Mouse (Mus musculus): ENCODE measurements around the gene Hs6st1. TPM values are rescaled to one million over a fixed set of nuclear protein-coding genes. Genes with fewer than 3 reads are reported as not detected.

Hs6st1 gene
- polyA plus RNA-seq, 1 experiment from 2014 or later, result 13.2 TPM

- no peak overlapping the region for H3K4me2 ChIP-seq
- H3K9me3 ChIP-seq (replicated peaks), result no peaks in the 10 kb centered on the region
- peaks cover 73% of the 10 kb centered on the region for H3K4me1 ChIP-seq (replicated peaks)
- H3K4me3 ChIP-seq (replicated peaks), result no peak overlapping the region
- 87% methylated on average over 5 of the region's 5 CpGs for WGBS (ENCODE audit: insufficient replicate concordance)
- peaks cover 98% of the 10 kb centered on the region for H3K36me3 ChIP-seq (replicated peaks)
- H3K27me3 ChIP-seq, result no peaks in the 10 kb centered on the region
- no peak overlapping the region for H3K27ac ChIP-seq (replicated peaks)
- no peak for ATAC-seq (ENCODE audit: insufficient read depth)
- no peak overlapping the region for H3K9ac ChIP-seq
Measured at GRCm38 (mm10) chr1:36085069-36085468, 16.9 kb downstream of the Hs6st1 start.

- Histone ChIP-seq H3K4me3 (replicated peaks) (peak overlapping the region; percentile 5; the same call in 1 of the 2 replicates), H3K4me1 (replicated peaks) (peaks cover 86% of the 10 kb centered on the region), H3K9me3 (replicated peaks) (no peaks in the 10 kb centered on the region), H3K27ac (replicated peaks) (peak overlapping the region; percentile 98), H3K27me3 (no peaks in the 10 kb centered on the region), H3K4me2 (peak overlapping the region; percentile 69), H3K9ac (peak overlapping the region; percentile 71), H3K36me3 (replicated peaks) (peaks cover 85% of the 10 kb centered on the region)
- ATAC-seq (ENCODE audit: insufficient read depth), result no peak
- 39% methylated on average over 4 of the region's 4 CpGs for WGBS (ENCODE audit: insufficient replicate concordance)
Measured at GRCm38 (mm10) chr1:36088367-36088766, 20.2 kb downstream of the Hs6st1 start.

GRCm38 (mm10) chr1:36089481-36089880, 21.3 kb downstream of the Hs6st1 start:
- Histone ChIP-seq H3K4me2 (peak overlapping the region; percentile 69), H3K27ac (replicated peaks) (peak overlapping the region; percentile 98), H3K4me3 (replicated peaks) (no peak overlapping the region), H3K27me3 (no peaks in the 10 kb centered on the region), H3K4me1 (replicated peaks) (peaks cover 90% of the 10 kb centered on the region), H3K9me3 (replicated peaks) (no peaks in the 10 kb centered on the region), H3K36me3 (replicated peaks) (peaks cover 85% of the 10 kb centered on the region), H3K9ac (peak overlapping the region; percentile 71)
- ATAC-seq (ENCODE audit: insufficient read depth), result no peak
- WGBS (ENCODE audit: insufficient replicate concordance), result 53% methylated on average over 1 of the region's 1 CpGs

- peak; percentile 24 for ATAC-seq (ENCODE audit: insufficient read depth)
- WGBS (ENCODE audit: insufficient replicate concordance), result 52% methylated on average over 6 of the region's 6 CpGs
- Histone ChIP-seq H3K4me1 (replicated peaks) (peaks cover 96% of the 10 kb centered on the region), H3K9ac (peak overlapping the region; percentile 71), H3K27me3 (no peaks in the 10 kb centered on the region), H3K36me3 (replicated peaks) (peaks cover 83% of the 10 kb centered on the region), H3K27ac (replicated peaks) (peak overlapping the region; percentile 98), H3K9me3 (replicated peaks) (no peaks in the 10 kb centered on the region), H3K4me3 (replicated peaks) (peak overlapping the region; percentile 28), H3K4me2 (peak overlapping the region; percentile 69)
Measured at GRCm38 (mm10) chr1:36090011-36090721, 22.0 kb downstream of the Hs6st1 start.

GRCm38 (mm10) chr1:36090722-36091110, 22.5 kb downstream of the Hs6st1 start:
- peak overlapping the region; percentile 71 for H3K9ac ChIP-seq

GRCm38 (mm10) chr1:36091246-36091645, 23.0 kb downstream of the Hs6st1 start:
- Histone ChIP-seq H3K9me3 (replicated peaks) (no peaks in the 10 kb centered on the region), H3K27me3 (no peaks in the 10 kb centered on the region), H3K36me3 (replicated peaks) (peaks cover 83% of the 10 kb centered on the region), H3K4me2 (peak overlapping the region; percentile 69), H3K4me1 (replicated peaks) (peaks cover 100% of the 10 kb centered on the region), H3K4me3 (replicated peaks) (peak overlapping the region; percentile 28), H3K27ac (replicated peaks) (peak overlapping the region; percentile 98), H3K9ac (peak overlapping the region; percentile 71)
- WGBS (ENCODE audit: insufficient replicate concordance), result 22% methylated on average over 6 of the region's 6 CpGs
- ATAC-seq (ENCODE audit: insufficient read depth), result peak; percentile 81

More at GRCm38 (mm10) chr1:36090722-36091110, 22.5 kb downstream of the Hs6st1 start:
- ATAC-seq (ENCODE audit: insufficient read depth), result peak; percentile 75
- Histone ChIP-seq H3K4me2 (peak overlapping the region; percentile 69), H3K27me3 (no peaks in the 10 kb centered on the region), H3K36me3 (replicated peaks) (peaks cover 82% of the 10 kb centered on the region), H3K27ac (replicated peaks) (peak overlapping the region; percentile 98), H3K4me1 (replicated peaks) (peaks cover 97% of the 10 kb centered on the region), H3K9me3 (replicated peaks) (no peaks in the 10 kb centered on the region), H3K4me3 (replicated peaks) (peak overlapping the region; percentile 28)
- 31% methylated on average over 4 of the region's 4 CpGs for WGBS (ENCODE audit: insufficient replicate concordance)

- H3K27ac ChIP-seq (replicated peaks), result peak overlapping the region; percentile 97
- 95% methylated on average over 8 of the region's 8 CpGs for WGBS (ENCODE audit: insufficient replicate concordance)
- no peaks in the 10 kb centered on the region for H3K9me3 ChIP-seq (replicated peaks)
- no peak overlapping the region for H3K4me2 ChIP-seq
- H3K4me3 ChIP-seq (replicated peaks), result no peak overlapping the region
- H3K27me3 ChIP-seq, result no peaks in the 10 kb centered on the region
- no peak for ATAC-seq (ENCODE audit: insufficient read depth)
- H3K9ac ChIP-seq, result peak overlapping the region; percentile 54; the same call in 1 of the 2 replicates
- H3K4me1 ChIP-seq (replicated peaks), result peaks cover 99% of the 10 kb centered on the region
- peaks cover 78% of the 10 kb centered on the region for H3K36me3 ChIP-seq (replicated peaks)
Measured at GRCm38 (mm10) chr1:36093741-36094140, 25.5 kb downstream of the Hs6st1 start.

- peaks cover 78% of the 10 kb centered on the region for H3K36me3 ChIP-seq (replicated peaks)
- peaks cover 99% of the 10 kb centered on the region for H3K4me1 ChIP-seq (replicated peaks)
- H3K4me2 ChIP-seq, result peak overlapping the region; percentile 69
Measured at GRCm38 (mm10) chr1:36095423-36096272, 27.4 kb downstream of the Hs6st1 start.

GRCm38 (mm10) chr1:36098432-36098831, 30.2 kb downstream of the Hs6st1 start:
- Histone ChIP-seq H3K9ac (0 out of 2 replicates have a peak overlapping the region, but pooled peaks have one; percentile 10), H3K27me3 (no peaks in the 10 kb centered on the region), H3K27ac (replicated peaks) (peak overlapping the region; percentile 97), H3K4me3 (replicated peaks) (no peak overlapping the region), H3K4me2 (no peak overlapping the region), H3K4me1 (replicated peaks) (peaks cover 82% of the 10 kb centered on the region), H3K36me3 (replicated peaks) (peaks cover 91% of the 10 kb centered on the region), H3K9me3 (replicated peaks) (no peaks in the 10 kb centered on the region)
- ATAC-seq (ENCODE audit: insufficient read depth), result no peak
- 84% methylated on average over 4 of the region's 4 CpGs for WGBS (ENCODE audit: insufficient replicate concordance)

More at GRCm38 (mm10) chr1:36095423-36096272, 27.4 kb downstream of the Hs6st1 start:
- H3K27me3 ChIP-seq, result no peaks in the 10 kb centered on the region
- H3K9ac ChIP-seq, result peak overlapping the region; percentile 54
- peak; percentile 79 for ATAC-seq (ENCODE audit: insufficient read depth)
- H3K4me3 ChIP-seq (replicated peaks), result peak overlapping the region; percentile 32
- 45% methylated on average over 12 of the region's 12 CpGs for WGBS (ENCODE audit: insufficient replicate concordance)
- no peaks in the 10 kb centered on the region for H3K9me3 ChIP-seq (replicated peaks)
- H3K27ac ChIP-seq (replicated peaks), result peak overlapping the region; percentile 97

GRCm38 (mm10) chr1:36100371-36100770, 32.2 kb downstream of the Hs6st1 start:
- H3K27ac ChIP-seq (replicated peaks), result peak overlapping the region; percentile 97
- WGBS (ENCODE audit: insufficient replicate concordance), result 37% methylated on average over 3 of the region's 3 CpGs
- peaks cover 93% of the 10 kb centered on the region for H3K36me3 ChIP-seq (replicated peaks)

More at GRCm38 (mm10) chr1:36100371-36100770, 32.2 kb downstream of the Hs6st1 start:
- ATAC-seq (ENCODE audit: insufficient read depth), result no peak
- no peak overlapping the region for H3K4me3 ChIP-seq (replicated peaks)
- no peaks in the 10 kb centered on the region for H3K27me3 ChIP-seq
- H3K9me3 ChIP-seq (replicated peaks), result no peaks in the 10 kb centered on the region
- H3K4me1 ChIP-seq (replicated peaks), result peaks cover 63% of the 10 kb centered on the region
- no peak overlapping the region for H3K9ac ChIP-seq
- no peak overlapping the region for H3K4me2 ChIP-seq

All from liver, embryonic 15.5 days (tissue).